Mouse (Mus musculus) left cerebral cortex, adult 2 months (tissue): Measurements from ENCODE around the gene Ctps2. TPM values are rescaled to one million over a fixed set of nuclear protein-coding genes. Genes with fewer than 3 reads are reported as not detected.
"Not testable (repeated sequence)": the region's sequence is repeated elsewhere in the genome, so short reads cannot be mapped to it uniquely, and the experiment has no call there.

Source experiments
- DNase-seq, 2 experiments: peaks; one replicate each; pipeline ENCODE4 v3.0.0; 2021 to 2022; ENCODE audit warnings: low spot score in 2 of 2, mixed read lengths in 1 of 2; ENCODE audit errors: extremely low spot score in 1 of 2
- H3K27ac ChIP-seq: fragments of 200-600 bp; 2 replicates; pipeline ENCODE4 v1.8.1; 2022
- H3K4me3 ChIP-seq: fragments of 200-600 bp; 2 replicates; pipeline ENCODE4 v1.8.1; 2022
- CTCF ChIP-seq: fragments of 200-600 bp; IDR thresholded peaks from 2 replicates; pipeline ENCODE4 v1.8.1; 2022; ENCODE audit warnings: antibody characterized with exemption, mild to moderate bottlenecking, moderate library complexity
- intact Hi-C: fragments of 180-260 bp; cut with DNase I; formaldehyde crosslinking; loops from one replicate; pipeline ENCODE4 v1.15.1; 2025
- long read RNA-seq, 2 experiments: library from polyadenylated mRNA; stranded (forward); transcript quantifications; one replicate each; pipeline ENCODE4 v2.0.0; 2021; ENCODE audit warnings: borderline mapping rate in 2 of 2
- total RNA-seq, 2 experiments: library from RNA; stranded (reverse); gene quantifications; 2 replicates each; pipeline ENCODE4 v1.2.3; 2021

Ctps2 gene
- 10 to 100 TPM; 63.4 to 73.2 TPM for total RNA-seq
- long read RNA-seq, experiment 1, transcript Ctps2-204 (19 exons, 3,099 nt) = minor isoform, 7 of 21 reads
- long read RNA-seq, experiment 1, transcript Ctps2-201 (19 exons, 3,353 nt) = major isoform, 8 of 21 reads
- long read RNA-seq, experiment 1, partial matches to known transcripts = 1 of 21 reads
- long read RNA-seq, experiment 1, other reads (novel, unspliced or antisense) = 4 of 21 reads
- long read RNA-seq, experiment 2, transcript Ctps2-201 (19 exons, 3,353 nt) = major isoform, 9 of 22 reads
- long read RNA-seq, experiment 2, partial matches to known transcripts = 2 of 22 reads
- long read RNA-seq, experiment 2, other reads (novel, unspliced or antisense) = 8 of 22 reads

- peak within 1 kb of the TSS; percentile 54 for H3K4me3 ChIP-seq
- H3K27ac ChIP-seq = peak within 1 kb of the TSS; percentile 88
- intact Hi-C loops = no loop called here
- no peak for DNase-seq
- no peak for TF ChIP-seq CTCF
Observed at GRCm38 (mm10) chrX:162900938-162901337, at the start of gene Ctps2. Ctps2 (plus strand) TSS chrX:162901238.

GRCm38 (mm10) chrX:162868294-162868965 is 32.6 kb upstream of the Ctps2 start:
- DNase-seq = no peak
- Histone ChIP-seq H3K27ac (no peak overlapping the region), H3K4me3 (no peak overlapping the region)
- TF ChIP-seq CTCF = no peak
- intact Hi-C loops = no loop called here

- DNase-seq = peak in 1 of 2 experiments; percentile 25
- intact Hi-C loops = no loop called here
- Histone ChIP-seq H3K4me3 (no peak overlapping the region), H3K27ac (no peak overlapping the region)
- peak; percentile 80 for TF ChIP-seq CTCF
Observed at GRCm38 (mm10) chrX:162871734-162872517, 29.1 kb upstream of the Ctps2 start.

- no peak for TF ChIP-seq CTCF
- DNase-seq = no peak
- intact Hi-C loops = no loop called here
- Histone ChIP-seq H3K4me3 (no peak overlapping the region), H3K27ac (no peak overlapping the region)
Observed at GRCm38 (mm10) chrX:162873761-162874160, 27.3 kb upstream of the Ctps2 start.

- intact Hi-C loops = no loop called here
Observed at GRCm38 (mm10) chrX:162878236-162878635, 22.8 kb upstream of the Ctps2 start.

GRCm38 (mm10) chrX:162887931-162888511 is 13.0 kb upstream of the Ctps2 start, which contains the start of gene Syap1:
Syap1 (minus strand) TSS chrX:162888447.
- Histone ChIP-seq H3K27ac (peak within 1 kb of the TSS; percentile 80), H3K4me3 (peak within 1 kb of the TSS; percentile 83)
- intact Hi-C loops = no loop called here
- no peak for TF ChIP-seq CTCF
- DNase-seq = peak; percentile 75

More at GRCm38 (mm10) chrX:162878236-162878635, 22.8 kb upstream of the Ctps2 start:
- no peak overlapping the region for H3K4me3 ChIP-seq
- no peak for DNase-seq
- TF ChIP-seq CTCF = no peak
- no peak overlapping the region for H3K27ac ChIP-seq

GRCm38 (mm10) chrX:162888575-162889223 is 12.3 kb upstream of the Ctps2 start:
- H3K27ac ChIP-seq, intact Hi-C loops, DNase-seq, H3K4me3 ChIP-seq: not testable (repeated sequence)

- no peak for TF ChIP-seq CTCF
- Histone ChIP-seq H3K4me3 (peak overlapping the region; percentile 54), H3K27ac (peak overlapping the region; percentile 88)
- intact Hi-C loops = no loop called here
- DNase-seq = peak; percentile 13 to 38
Observed at GRCm38 (mm10) chrX:162901371-162902039, 467 bp downstream of the Ctps2 start.

GRCm38 (mm10) chrX:162902040-162902734 is 1.1 kb downstream of the Ctps2 start:
- DNase-seq = peak; percentile 37 to 51
- peak overlapping the region; percentile 54 for H3K4me3 ChIP-seq
- intact Hi-C loops = no loop called here

GRCm38 (mm10) chrX:162907554-162907953 is 6.5 kb downstream of the Ctps2 start:
- TF ChIP-seq CTCF = no peak
- H3K4me3 ChIP-seq = no peak overlapping the region
- DNase-seq = no peak
- no peak overlapping the region for H3K27ac ChIP-seq
- intact Hi-C loops = no loop called here

More at GRCm38 (mm10) chrX:162902040-162902734, 1.1 kb downstream of the Ctps2 start:
- H3K27ac ChIP-seq = peak overlapping the region; percentile 88
- TF ChIP-seq CTCF = no peak; the same call in 1 of the 2 replicates
